In genomic region chr6:70790852-70791761, GRCm38 (mm10) we compare ENCODE assay signal across 8 mouse cellular contexts. TPM values are rescaled to one million over a fixed set of nuclear protein-coding genes. Genes with fewer than 3 reads are reported as not detected.
A peak's percentile ranks its signal among the peaks of the same experiment; 100 is the strongest.
DNase-seq lines count a peak whose midpoint lies in the region; ATAC-seq and TF ChIP-seq lines count a peak whose summit lies in the region.

No protein-coding gene starts in this region.

- TF ChIP-seq POLR2A in liver, adult 2 months (IDR thresholded peaks at IDR 0.05; ENCODE audit: extremely low read depth, insufficient read depth, low read length), result no peak

- H3K9ac ChIP-seq in liver, adult 2 months (ENCODE audit: low read depth, low read length), result peak overlapping the region; percentile 68

- peak overlapping the region; percentile 87 for H3K27ac ChIP-seq in liver, adult 2 months (replicated peaks; ENCODE audit: insufficient read depth, low read depth, low read length)

- ATAC-seq in CD4-positive, CD25-positive, alpha-beta regulatory T cell, adult 4 months, result peak; percentile 16

- H3K4me3 ChIP-seq in liver, adult 2 months (ENCODE audit: insufficient read depth, low read depth, low read length), result peak overlapping the region; percentile 70

- 3% methylated on average over 18 of the region's 18 CpGs for WGBS in liver, adult 2 months

- TF ChIP-seq CTCF in liver, adult 2 months (IDR thresholded peaks at IDR 0.05; ENCODE audit: low read depth, low read length), result no peak

- H3K27me3 ChIP-seq in liver, adult 2 months (ENCODE audit: control insufficient read depth, insufficient read depth, low read length), result no peaks in the 10 kb centered on the region

- H3K36me3 ChIP-seq in liver, adult 2 months (ENCODE audit: control insufficient read depth, insufficient read depth, low read length), result no peaks in the 10 kb centered on the region

- DNase-seq in adrenal gland, adult 2 months, result peak; percentile 29
- DNase-seq in adrenal gland, adult 18-20 months (ENCODE audit: low spot score in 2 of 2), result no peak
- peak; percentile 63 for DNase-seq in embryo, embryonic 10.5 days (ENCODE audit: low spot score)
- DNase-seq in heart, postnatal 4 days, result peak; percentile 29
- DNase-seq in liver, adult 2 months (ENCODE audit: extremely low read depth, low read depth, low spot score), result peak; percentile 55
- DNase-seq in natural killer cell, adult 2 months (ENCODE audit: low spot score in 2 of 2), result peak; percentile 21 to 25
- DNase-seq in layer of hippocampus, postnatal 10 days (ENCODE audit: low spot score in 2 of 2), result no peak

- H3K4me1 ChIP-seq in liver, adult 2 months (ENCODE audit: control insufficient read depth, insufficient read depth, low read length), result peaks cover 30% of the 10 kb centered on the region

- peaks cover 12% of the 10 kb centered on the region; the same call in 1 of the 2 replicates for H3K79me2 ChIP-seq in liver, adult 2 months (ENCODE audit: control insufficient read depth, insufficient read depth, low read length)

RNA-seq across cellular contexts. Expression of gene Rpia, which starts 0.9 kb away (rescaled TPM):
- 10 to 100 TPM; 15.6 to 16.8 TPM for total RNA-seq in adrenal gland, adult 2 months (2021)
- 6.2 and 6.9 TPM in 2 replicates for polyA plus RNA-seq in adrenal gland, adult 2 months (2012; rRNA removed)
- 10 to 100 TPM; 21.7 to 23.4 TPM for total RNA-seq in adrenal gland, adult 18-20 months (2021)
- polyA plus RNA-seq in CD4-positive, CD25-positive, alpha-beta regulatory T cell, adult 4 months (2017; shearing (Covaris generic)), result 1 to 10 TPM; 6.1 to 8.2 TPM
- 1 to 10 TPM; 8.1 to 8.8 TPM for total RNA-seq in heart, postnatal 4 days (2021)
- total RNA-seq in liver, adult 2 months (2014; rRNA removed), result 3.0 and 3.9 TPM in 2 replicates
- polyA plus RNA-seq in liver, adult 2 months (2012; rRNA removed), result 2.0 TPM in 2 replicates
- total RNA-seq in layer of hippocampus, postnatal 10 days (2021), result 10 to 100 TPM; 11.9 to 15.7 TPM

RNA-seq across cellular contexts. Expression of gene Eif2ak3, which starts 53.2 kb away (rescaled TPM):
- total RNA-seq in adrenal gland, adult 2 months (2021), result 10 to 100 TPM; 18.1 to 21.1 TPM
- 11.5 and 13.2 TPM in 2 replicates for polyA plus RNA-seq in adrenal gland, adult 2 months (2012; rRNA removed)
- total RNA-seq in adrenal gland, adult 18-20 months (2021), result 10 to 100 TPM; 17.2 to 17.4 TPM
- 1 to 10 TPM; 2.2 to 3.6 TPM for polyA plus RNA-seq in CD4-positive, CD25-positive, alpha-beta regulatory T cell, adult 4 months (2017; shearing (Covaris generic))
- 10 to 100 TPM; 12.6 to 13.7 TPM for total RNA-seq in heart, postnatal 4 days (2021)
- 7.9 and 9.9 TPM in 2 replicates for total RNA-seq in liver, adult 2 months (2014; rRNA removed)
- 5.2 and 7.1 TPM in 2 replicates for polyA plus RNA-seq in liver, adult 2 months (2012; rRNA removed)
- total RNA-seq in layer of hippocampus, postnatal 10 days (2021), result 10 to 100 TPM; 18.3 to 21.6 TPM

Comparison
In these comparisons a context has a peak if more than half of its experiments do, and no peak if none do; other contexts are left out.
1. DNase-seq: peak in adrenal gland, adult 2 months (single experiment), embryo, embryonic 10.5 days (single experiment), heart, postnatal 4 days (single experiment), liver, adult 2 months (single experiment) and natural killer cell, adult 2 months (2 of 2); none in adrenal gland, adult 18-20 months (0 of 2) and layer of hippocampus, postnatal 10 days (0 of 2).